Mouse (Mus musculus) heart, adult 2 months (tissue): Measurements from ENCODE around the gene Mxi1. TPM values are rescaled to one million over a fixed set of nuclear protein-coding genes. Genes with fewer than 3 reads are reported as not detected.

Source experiments
- DNase-seq, 2 experiments: peaks; one replicate each; pipeline ENCODE4 v3.0.0; 2021
- H3K27ac ChIP-seq: fragments of 200-600 bp; 2 replicates; pipeline ENCODE4 v1.8.1; 2022
- H3K27me3 ChIP-seq: fragments of 200-500 bp; 2 replicates; pipeline ENCODE4 v1.6.1; 2012; ENCODE audit warnings: mild to moderate bottlenecking, low read length, inconsistent platforms, mixed read lengths; ENCODE audit not compliant: control insufficient read depth, insufficient read depth
- H3K36me3 ChIP-seq: fragments of 200-500 bp; 2 replicates; pipeline ENCODE4 v1.6.1; 2012; ENCODE audit warnings: low read length, inconsistent platforms; ENCODE audit not compliant: control insufficient read depth, insufficient read depth
- H3K4me1 ChIP-seq: fragments of 200-500 bp; 2 replicates; pipeline ENCODE4 v1.6.1; 2011; ENCODE audit warnings: low read length; ENCODE audit not compliant: control insufficient read depth, insufficient read depth
- H3K4me3 ChIP-seq: fragments of 200-600 bp; 2 replicates; pipeline ENCODE4 v1.8.1; 2022
- H3K79me2 ChIP-seq: fragments of 200-500 bp; replicated peaks from 2 replicates; pipeline ENCODE4 v1.6.1; 2012; ENCODE audit warnings: mild to moderate bottlenecking, inconsistent platforms, low read length, moderate library complexity, mixed read lengths; ENCODE audit not compliant: control insufficient read depth, insufficient read depth
- H3K9ac ChIP-seq: fragments of 200-500 bp; 2 replicates; pipeline ENCODE4 v1.6.1; 2012; ENCODE audit warnings: low read depth, mild to moderate bottlenecking, control low read depth, inconsistent platforms, low read length, mixed read lengths
- CTCF ChIP-seq: fragments of 200-600 bp; IDR thresholded peaks from 2 replicates; pipeline ENCODE4 v1.8.1; 2022; ENCODE audit warnings: antibody characterized with exemption, mild to moderate bottlenecking, moderate library complexity
- EP300 ChIP-seq: fragments of 200-500 bp; IDR thresholded peaks from 2 replicates; pipeline ENCODE4 v1.6.1; 2011; ENCODE audit warnings: low read depth, low read length, control low read depth; ENCODE audit not compliant: insufficient read depth
- POLR2A ChIP-seq: fragments of 200-500 bp; IDR thresholded peaks from 2 replicates; pipeline ENCODE4 v1.6.1; 2011; ENCODE audit warnings: mild to moderate bottlenecking, low read depth, low read length, control low read depth; ENCODE audit not compliant: insufficient read depth
- WGBS: fragments of 180-500 bp; shearing (Covaris S2); methylation state at CpG from one replicate; pipeline ENCODE4 v1.1.7; 2018; 5-methylcytosine and 5-hydroxymethylcytosine counted together
- intact Hi-C: fragments of 180-260 bp; cut with DNase I; formaldehyde crosslinking; loops from one replicate; pipeline ENCODE4 v1.15.1; 2025
- long read RNA-seq: library from polyadenylated mRNA; stranded (forward); transcript quantifications from one replicate; pipeline ENCODE4 v2.0.0, GENCODE M21; 2021
- polyA plus RNA-seq: library from polyadenylated mRNA; depleted of rRNA; stranded (reverse); fragments of >200 nt; gene quantifications from 2 replicates; pipeline ENCODE4 v1.2.3, GENCODE M21; 2012; rRNA removed
- total RNA-seq, 2 experiments: library from RNA; stranded (reverse); gene quantifications; 2 replicates each; pipeline ENCODE4 v1.2.3; 2021

The Mxi1 gene
- 10 to 100 TPM; 38.7 to 49.6 TPM for total RNA-seq
- polyA plus RNA-seq = 20.9 and 29.7 TPM in 2 replicates
- long read RNA-seq, transcript Mxi1-203 (6 exons, 2,340 nt) = major isoform, 50 of 70 reads
- long read RNA-seq, transcript Mxi1-201 (6 exons, 2,627 nt) = minor isoform, 12 of 70 reads
- long read RNA-seq, partial matches to known transcripts = 1 of 70 reads
- long read RNA-seq, other reads (novel, unspliced or antisense) = 4 of 70 reads

GRCm38 (mm10) chr19:53310348-53310747, at the start of gene Mxi1:
Gene Mxi1 (plus strand): TSS chr19:53310518.
- intact Hi-C loops = loop anchor here (1.0 to 5.0 kb wide), 8 partner anchors 20 to 303 kb away; partner anchors contain the start of gene Add3
- DNase-seq = peak; percentile 89 to 90
- WGBS = under 1% methylated on average over 38 of the region's 38 CpGs
- H3K4me3 ChIP-seq = peak within 1 kb of the TSS; percentile 63
- 0 out of 2 replicates have a peak, but pooled peaks have one; percentile 63 for TF ChIP-seq EP300
- peak; percentile 76 for TF ChIP-seq POLR2A
- TF ChIP-seq CTCF = peak; percentile 55
- H3K36me3 ChIP-seq = no peaks in the 10 kb centered on the region
- no peaks in the 10 kb centered on the region for H3K79me2 ChIP-seq
- no peaks in the 10 kb centered on the region for H3K27me3 ChIP-seq
- H3K27ac ChIP-seq = peak within 1 kb of the TSS; percentile 99
- H3K9ac ChIP-seq = peak within 1 kb of the TSS; percentile 81
- peaks cover 6% of the 10 kb centered on the region for H3K4me1 ChIP-seq

DNA sequence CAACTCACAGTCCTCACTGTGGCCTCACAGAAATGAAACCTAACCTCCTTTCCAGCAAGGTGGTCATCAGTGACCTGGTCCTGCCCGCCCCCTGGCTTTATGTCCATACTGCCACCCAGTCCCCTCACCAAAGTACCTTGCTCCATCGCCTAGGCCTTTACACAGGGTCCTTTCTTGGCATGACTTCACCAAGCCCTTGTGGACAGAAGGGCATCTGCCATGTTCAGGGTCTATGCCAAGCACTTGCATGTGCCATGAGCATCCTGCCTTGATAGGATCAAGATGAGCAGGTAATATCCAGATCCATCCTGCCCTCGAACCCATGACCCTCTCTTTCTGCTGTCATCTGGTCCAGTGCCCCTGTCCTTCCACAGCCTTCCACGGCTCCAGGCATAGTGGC, 49.5 kb upstream of the Mxi1 start:
- no peak for DNase-seq
- TF ChIP-seq EP300 = no peak
- no peak for TF ChIP-seq POLR2A
- TF ChIP-seq CTCF = no peak
- WGBS = 88% methylated on average over 4 of the region's 4 CpGs
- H3K36me3 ChIP-seq = no peaks in the 10 kb centered on the region
- no peaks in the 10 kb centered on the region for H3K79me2 ChIP-seq
- no peak overlapping the region for H3K27ac ChIP-seq
- no peak overlapping the region for H3K9ac ChIP-seq
- no peaks in the 10 kb centered on the region for H3K27me3 ChIP-seq
- no peak overlapping the region for H3K4me3 ChIP-seq
- intact Hi-C loops = no loop called here
- H3K4me1 ChIP-seq = peaks cover 3% of the 10 kb centered on the region

- no peaks in the 10 kb centered on the region for H3K36me3 ChIP-seq
- intact Hi-C loops = no loop called here
- no peaks in the 10 kb centered on the region for H3K27me3 ChIP-seq
- no peaks in the 10 kb centered on the region for H3K79me2 ChIP-seq
- H3K9ac ChIP-seq = no peak overlapping the region
- no peak overlapping the region for H3K4me3 ChIP-seq
- H3K4me1 ChIP-seq = peaks cover 2% of the 10 kb centered on the region
- DNase-seq = no peak
- no peak overlapping the region for H3K27ac ChIP-seq
- no peak for TF ChIP-seq EP300
- no peak for TF ChIP-seq POLR2A
- no peak for TF ChIP-seq CTCF
- WGBS = 84% methylated on average over 7 of the region's 7 CpGs
Observed at GRCm38 (mm10) chr19:53262061-53262460, 48.3 kb upstream of the Mxi1 start.

DNA sequence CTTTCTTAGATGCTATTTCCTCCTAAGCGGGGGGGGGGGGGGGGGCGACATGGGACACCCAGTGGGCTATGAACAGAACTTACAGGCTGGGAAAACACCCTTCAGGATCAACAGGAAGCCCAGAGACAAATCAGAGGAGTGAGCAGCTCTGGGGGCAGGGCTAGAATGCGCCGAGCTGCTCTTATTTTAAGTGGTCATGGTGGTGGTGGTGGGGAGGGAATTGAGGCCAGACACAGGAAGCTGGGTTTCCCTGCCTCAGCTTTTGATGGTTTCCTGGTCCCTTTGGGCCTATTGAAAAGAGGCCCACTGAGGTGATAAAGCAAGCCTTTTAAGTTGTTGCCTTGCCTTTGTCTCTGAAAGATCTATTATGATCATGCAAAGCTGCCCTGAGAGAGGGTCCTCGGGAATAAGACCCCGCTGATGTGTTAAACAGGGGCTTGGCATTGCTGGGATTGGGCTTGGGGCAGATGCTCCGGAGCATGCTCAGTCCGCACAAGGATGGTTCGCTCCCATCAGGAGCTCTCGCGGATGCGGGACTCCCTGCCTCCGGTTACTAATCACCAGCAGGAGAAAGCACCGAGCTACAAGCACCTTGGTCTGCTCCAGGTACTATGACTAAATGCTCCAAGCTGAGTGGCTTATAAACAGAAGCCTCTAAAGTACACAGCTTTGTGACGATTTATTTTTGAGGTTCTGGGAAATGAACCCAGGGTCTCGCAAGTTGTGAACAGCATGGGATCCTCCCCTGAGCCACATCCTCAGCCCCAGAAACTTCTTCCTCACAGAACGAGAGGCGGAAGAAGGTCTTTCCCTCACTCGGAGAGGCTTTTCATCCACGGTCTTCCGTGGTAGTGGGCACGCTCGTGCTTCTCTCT, 46.2 kb upstream of the Mxi1 start:
- no peaks in the 10 kb centered on the region for H3K36me3 ChIP-seq
- WGBS = 43% methylated on average over 23 of the region's 23 CpGs
- H3K4me1 ChIP-seq = no peaks in the 10 kb centered on the region
- no peak overlapping the region for H3K27ac ChIP-seq
- H3K9ac ChIP-seq = no peak overlapping the region
- no peaks in the 10 kb centered on the region for H3K27me3 ChIP-seq
- intact Hi-C loops = no loop called here
- no peak overlapping the region for H3K4me3 ChIP-seq
- H3K79me2 ChIP-seq = no peaks in the 10 kb centered on the region
- DNase-seq = no peak
- no peak for TF ChIP-seq CTCF
- TF ChIP-seq EP300 = no peak
- TF ChIP-seq POLR2A = no peak

GRCm38 (mm10) chr19:53264821-53265727, 45.2 kb upstream of the Mxi1 start:
- TF ChIP-seq POLR2A (no peak), CTCF (no peak), EP300 (no peak)
- Histone ChIP-seq H3K4me3 (no peak overlapping the region), H3K79me2 (no peaks in the 10 kb centered on the region), H3K27me3 (no peaks in the 10 kb centered on the region), H3K4me1 (no peaks in the 10 kb centered on the region), H3K27ac (no peak overlapping the region), H3K9ac (no peak overlapping the region), H3K36me3 (no peaks in the 10 kb centered on the region)
- DNase-seq = no peak
- 61% methylated on average over 12 of the region's 12 CpGs for WGBS
- intact Hi-C loops = no loop called here
